22 mouse cellular contexts compared by ENCODE assay signal in the genomic region with DNA sequence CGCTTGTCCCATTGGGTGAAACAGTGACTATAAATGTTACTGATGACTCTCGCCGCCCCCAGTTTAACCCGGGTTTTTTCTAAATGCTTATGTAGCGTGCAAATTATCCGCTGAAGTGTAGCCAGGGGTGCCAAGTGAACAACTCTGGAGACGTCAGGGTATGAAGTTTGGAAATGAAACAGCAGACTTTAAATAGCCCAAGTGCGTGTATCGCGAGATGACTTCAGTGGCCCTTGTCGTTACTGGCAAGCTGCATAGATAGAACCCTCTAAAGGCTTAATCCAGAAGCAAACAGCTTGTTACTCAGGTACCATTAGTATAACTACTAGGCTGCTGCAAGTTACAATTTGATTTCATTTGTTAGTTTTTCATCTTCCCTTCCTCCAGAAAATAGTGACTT.
DNase-seq lines count a peak whose midpoint lies in the region; ATAC-seq and TF ChIP-seq lines count a peak whose summit lies in the region.
"Had no signal": no experiment of that assay in that cellular context is flagged by ENCODE, and none has a peak within 500 bp of the region (broad histone marks: within the 10 kb centered on the region; RNA-seq: fewer than 3 reads in every experiment).

No protein-coding gene starts in this region.

- no peak overlapping the region for H3K27ac ChIP-seq in heart, embryonic 14.5 days (replicated peaks in 1 of 2; ENCODE audit: control insufficient read depth in 1 of 2, insufficient read depth in 1 of 2, low read depth in 2 of 2, low read length in 2 of 2)
- no peak overlapping the region for H3K27ac ChIP-seq in midbrain, postnatal 0 days (ENCODE audit: low read depth, low read length)
- H3K27ac ChIP-seq: embryonic facial prominence, embryonic 13.5 days; forebrain, embryonic 12.5 days; heart, embryonic 10.5 days; hindbrain, embryonic 12.5 days had no signal

- H3K4me2 ChIP-seq in heart, embryonic 14.5 days (ENCODE audit: low read length): peak overlapping the region; percentile 48
- no peak overlapping the region for H3K4me2 ChIP-seq in midbrain, postnatal 0 days (ENCODE audit: low read depth, low read length, poor library complexity, severe bottlenecking)
- H3K4me2 ChIP-seq: embryonic facial prominence, embryonic 13.5 days; forebrain, embryonic 12.5 days; hindbrain, embryonic 12.5 days had no signal

- no peak for ATAC-seq in heart, embryonic 14.5 days (ENCODE audit: insufficient number of reproducible peaks, insufficient read depth, low FRiP score, low read depth)
- no peak for ATAC-seq in midbrain, postnatal 0 days (ENCODE audit: low FRiP score)
- ATAC-seq: forebrain, postnatal 0 days; hindbrain, embryonic 16.5 days; inflammation-experienced regulatory T-cells, adult 6 months; intestine, postnatal 0 days had no signal

- no peaks in the 10 kb centered on the region for H3K27me3 ChIP-seq in heart, embryonic 14.5 days (ENCODE audit: control insufficient read depth, insufficient read depth, low read length)
- H3K27me3 ChIP-seq in midbrain, postnatal 0 days (ENCODE audit: insufficient read depth, low read length): no peaks in the 10 kb centered on the region
- H3K27me3 ChIP-seq: embryonic facial prominence, embryonic 13.5 days; forebrain, embryonic 12.5 days; hindbrain, embryonic 12.5 days had no signal

- intact Hi-C loops in heart, postnatal 10 days (cut with DNase I): no loop called here
- intact Hi-C loops in heart, postnatal 36 days (cut with DNase I): no loop called here

- WGBS in heart, embryonic 14.5 days: 57% methylated on average over 11 of the region's 11 CpGs
- 85% methylated on average over 11 of the region's 11 CpGs for WGBS in midbrain, postnatal 0 days

- no peak overlapping the region for H3K9ac ChIP-seq in heart, embryonic 14.5 days (ENCODE audit: low read length)
- H3K9ac ChIP-seq in midbrain, postnatal 0 days (replicated peaks; ENCODE audit: low read length, poor library complexity, severe bottlenecking): no peak overlapping the region
- H3K9ac ChIP-seq: embryonic facial prominence, embryonic 13.5 days; forebrain, embryonic 12.5 days; forebrain, postnatal 0 days; hindbrain, embryonic 12.5 days had no signal

- peak; percentile 60 for DNase-seq in gastrocnemius, adult 18-20 months (ENCODE audit: low spot score)
- DNase-seq in gastrocnemius, postnatal 10 days: no peak
- no peak for DNase-seq in heart, adult 11 months
- DNase-seq in heart, postnatal 10 days: peak; percentile 11 to 14
- no peak for DNase-seq in heart, postnatal 36 days
- DNase-seq in gastrocnemius, postnatal 25 days: peak; percentile 42
- no peak for DNase-seq in midbrain, postnatal 0 days (ENCODE audit: low spot score)
- DNase-seq: adrenal gland, adult 2 months; adrenal gland, postnatal 25 days; cerebellum, adult 18-20 months; cerebellum, adult 9-11 months; cerebellum, postnatal 36 days; forebrain, postnatal 0 days; kidney, adult 8-10 months had no signal

- H3K36me3 ChIP-seq in heart, embryonic 14.5 days (ENCODE audit: control insufficient read depth, insufficient read depth, low read length): no peaks in the 10 kb centered on the region
- no peaks in the 10 kb centered on the region for H3K36me3 ChIP-seq in midbrain, postnatal 0 days (ENCODE audit: insufficient read depth, low read length)
- H3K36me3 ChIP-seq: embryonic facial prominence, embryonic 13.5 days; forebrain, embryonic 12.5 days; heart, embryonic 10.5 days; hindbrain, embryonic 12.5 days had no signal

- H3K4me3 ChIP-seq in heart, embryonic 14.5 days (ENCODE audit: control insufficient read depth in 1 of 2, insufficient read depth in 1 of 2, low read depth in 1 of 2, low read length in 2 of 2): no peak overlapping the region
- H3K4me3 ChIP-seq in midbrain, postnatal 0 days (ENCODE audit: low read depth, low read length): no peak overlapping the region
- H3K4me3 ChIP-seq: embryonic facial prominence, embryonic 13.5 days; forebrain, embryonic 12.5 days; heart, embryonic 10.5 days; hindbrain, embryonic 12.5 days had no signal

- H3K4me1 ChIP-seq in heart, embryonic 14.5 days (ENCODE audit: control insufficient read depth in 2 of 2, insufficient read depth in 2 of 2, low read length in 2 of 2): no peaks in the 10 kb centered on the region
- no peaks in the 10 kb centered on the region for H3K4me1 ChIP-seq in midbrain, postnatal 0 days (ENCODE audit: insufficient read depth, low read length)
- H3K4me1 ChIP-seq: heart, embryonic 10.5 days; hindbrain, embryonic 12.5 days had no signal

- H3K9me3 ChIP-seq in heart, embryonic 14.5 days (ENCODE audit: control insufficient read depth, low read length): no peaks in the 10 kb centered on the region
- H3K9me3 ChIP-seq in midbrain, postnatal 0 days (ENCODE audit: low read length): no peaks in the 10 kb centered on the region
- H3K9me3 ChIP-seq: embryonic facial prominence, embryonic 13.5 days; forebrain, embryonic 12.5 days; heart, embryonic 10.5 days; hindbrain, embryonic 12.5 days had no signal

- no peak for TF ChIP-seq CTCF in midbrain, postnatal 0 days (IDR thresholded peaks at IDR 0.05)

Comparison
In these comparisons a context has a peak if more than half of its experiments do, and no peak if none do; other contexts are left out.
1. DNase-seq: peak in gastrocnemius, adult 18-20 months (single experiment), heart, postnatal 10 days (2 of 2) and gastrocnemius, postnatal 25 days (single experiment); none in gastrocnemius, postnatal 10 days (single experiment), heart, adult 11 months (single experiment), heart, postnatal 36 days (0 of 2) and midbrain, postnatal 0 days (single experiment).